Mouse (Mus musculus) C2C12 (cell line): ENCODE data around the gene Tspoap1. TPM values are rescaled to one million over a fixed set of nuclear protein-coding genes. Genes with fewer than 3 reads are reported as not detected.

Experiments used
- H3K27me3 ChIP-seq: one replicate; pipeline ENCODE4 v1.6.1; 2011; ENCODE audit not compliant: control insufficient read depth, insufficient read depth, insufficient read length
- H3K36me3 ChIP-seq: one replicate; pipeline ENCODE4 v1.6.1; 2011; ENCODE audit not compliant: control insufficient read depth, insufficient read depth
- H3K4me3 ChIP-seq: one replicate; pipeline ENCODE4 v1.5.1; 2011; ENCODE audit warnings: mild to moderate bottlenecking, control low read depth; ENCODE audit not compliant: poor library complexity, insufficient read depth, severe bottlenecking
- H3K79me2 ChIP-seq: one replicate; pipeline ENCODE4 v1.6.1; 2011; ENCODE audit not compliant: control insufficient read depth, insufficient read depth
- H3K79me3 ChIP-seq: one replicate; pipeline ENCODE4 v1.6.1; 2011; ENCODE audit warnings: low read depth, control low read depth
- H3ac ChIP-seq: one replicate; pipeline ENCODE3; 2011; ENCODE audit warnings: low read depth; ENCODE audit not compliant: control insufficient read depth, insufficient read length
- CEBPB ChIP-seq: IDR thresholded peaks from one replicate; pipeline ENCODE4 v1.6.1; 2011; ENCODE audit warnings: low read depth, mild to moderate bottlenecking, control low read depth, moderate library complexity
- CTCF ChIP-seq: IDR thresholded peaks from one replicate; pipeline ENCODE4 v1.5.1; 2011; ENCODE audit not compliant: control insufficient read depth, insufficient read depth, insufficient read length
- FOSL1 ChIP-seq: IDR thresholded peaks from one replicate; pipeline ENCODE4 v1.8.0; 2011; ENCODE audit warnings: mild to moderate bottlenecking, low read length; ENCODE audit not compliant: poor library complexity, insufficient read depth, severe bottlenecking
- MAX ChIP-seq: IDR thresholded peaks from one replicate; pipeline ENCODE4 v1.6.1; 2011; ENCODE audit warnings: mild to moderate bottlenecking, control low read depth
- MYOD1 ChIP-seq: IDR thresholded peaks from one replicate; pipeline ENCODE4 v1.6.1; 2011; ENCODE audit warnings: low read depth; ENCODE audit not compliant: control insufficient read depth, insufficient read length
- MYOG ChIP-seq: IDR thresholded peaks from one replicate; pipeline ENCODE4 v1.6.1; 2011; ENCODE audit not compliant: control insufficient read depth, insufficient read length; ENCODE audit errors: extremely low read depth
- USF1 ChIP-seq: IDR thresholded peaks from one replicate; pipeline ENCODE4 v1.6.1; 2011; ENCODE audit warnings: low read depth, mild to moderate bottlenecking, control low read depth, moderate library complexity
- polyA plus RNA-seq: library from polyadenylated mRNA; unstranded; fragments of >200 nt; fragmentation: generic; extraction: Trizol; gene quantifications from one replicate; pipeline ENCODE4 v1.2.1, GENCODE M21; 2012; ENCODE audit warnings: missing spikeins

Tspoap1 gene
- polyA plus RNA-seq, 1 experiment: not detected

DNA sequence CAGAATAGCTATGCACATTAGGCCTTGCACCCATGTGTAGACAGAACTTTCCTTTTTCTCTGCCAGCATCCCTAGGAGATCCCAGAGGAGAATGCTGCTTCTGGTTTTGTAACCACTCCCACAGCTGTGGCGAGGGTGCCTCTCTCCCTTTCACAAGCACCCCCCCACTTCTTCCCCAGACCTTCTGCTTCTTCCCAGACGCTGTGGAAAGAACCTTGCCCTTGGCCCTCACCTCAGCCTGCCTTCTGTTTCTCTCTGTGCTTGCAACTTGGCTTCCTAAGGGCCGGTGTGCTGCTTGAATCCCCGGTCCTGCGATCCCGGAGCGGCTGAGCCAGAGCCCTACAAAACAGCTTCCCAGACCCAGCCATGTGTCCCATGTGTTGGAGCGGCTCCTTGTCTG, 9.3 kb upstream of the Tspoap1 start:
- Histone ChIP-seq H3K4me3 (no peak overlapping the region), H3K79me3 (peaks cover 6% of the 10 kb centered on the region), H3K36me3 (no peaks in the 10 kb centered on the region), H3ac (no peak overlapping the region), H3K79me2 (peaks cover 7% of the 10 kb centered on the region), H3K27me3 (no peaks in the 10 kb centered on the region)
- TF ChIP-seq MYOD1 (no peak), MYOG (no peak), USF1 (no peak), MAX (no peak), CEBPB (no peak), FOSL1 (no peak), CTCF (no peak)

DNA sequence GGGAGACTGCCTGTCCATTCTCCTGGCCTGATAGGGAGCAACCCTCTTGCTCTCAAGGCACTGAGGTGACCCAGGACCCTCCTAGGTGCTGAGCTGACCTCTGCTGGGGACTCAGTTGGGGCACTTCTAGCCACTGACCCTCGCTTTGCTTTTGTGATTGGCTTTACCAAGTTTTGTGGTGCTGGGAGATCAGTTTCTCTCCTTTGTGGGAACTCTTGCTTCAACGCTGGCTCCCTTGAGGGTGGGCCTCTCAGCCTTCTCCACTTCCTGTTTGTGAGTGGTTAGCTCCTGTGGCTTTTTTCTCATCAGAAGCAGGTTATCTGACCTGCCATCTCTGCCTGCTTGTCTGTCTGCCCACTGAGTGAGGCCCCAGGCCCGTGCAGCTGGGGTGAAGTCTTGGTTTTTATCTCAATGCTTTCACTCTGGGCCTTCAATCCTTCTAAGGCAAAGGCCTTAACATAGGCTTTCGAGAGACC, 8.8 kb upstream of the Tspoap1 start:
- Histone ChIP-seq H3K27me3 (no peaks in the 10 kb centered on the region), H3K4me3 (no peak overlapping the region), H3ac (no peak overlapping the region), H3K36me3 (no peaks in the 10 kb centered on the region), H3K79me2 (peaks cover 12% of the 10 kb centered on the region), H3K79me3 (peaks cover 8% of the 10 kb centered on the region)
- TF ChIP-seq CEBPB: no peak
- no peak for TF ChIP-seq CTCF
- no peak for TF ChIP-seq FOSL1
- no peak for TF ChIP-seq MYOD1
- no peak for TF ChIP-seq USF1
- no peak for TF ChIP-seq MYOG
- TF ChIP-seq MAX: no peak

DNA sequence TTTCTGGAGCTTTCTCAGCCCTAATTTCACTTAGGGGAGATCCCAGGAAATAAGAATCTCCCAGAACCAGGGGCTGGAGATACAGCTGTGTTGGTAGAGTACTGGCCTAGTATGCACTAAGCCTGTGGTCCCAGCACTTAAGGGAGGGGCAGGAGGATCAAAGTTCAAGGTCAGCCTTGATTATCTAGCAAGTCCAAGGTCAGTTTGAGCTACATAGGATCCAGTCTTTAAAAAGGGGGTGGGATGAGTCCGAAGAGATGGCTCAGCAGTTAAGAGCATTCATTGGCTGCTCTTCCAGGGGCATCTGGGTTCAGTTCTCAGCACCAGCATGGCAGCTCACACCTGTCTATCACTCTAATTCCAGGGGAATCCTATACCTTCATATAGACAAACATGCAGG, 8.0 kb upstream of the Tspoap1 start:
- H3K79me3 ChIP-seq: peaks cover 15% of the 10 kb centered on the region
- no peak for TF ChIP-seq USF1
- no peak for TF ChIP-seq MAX
- TF ChIP-seq MYOG: no peak
- no peak for TF ChIP-seq CTCF
- no peak for TF ChIP-seq MYOD1
- TF ChIP-seq FOSL1: no peak
- no peak for TF ChIP-seq CEBPB
- no peak overlapping the region for H3K4me3 ChIP-seq
- H3ac ChIP-seq: no peak overlapping the region
- H3K36me3 ChIP-seq: peaks cover 7% of the 10 kb centered on the region
- H3K79me2 ChIP-seq: peaks cover 20% of the 10 kb centered on the region
- H3K27me3 ChIP-seq: no peaks in the 10 kb centered on the region

DNA sequence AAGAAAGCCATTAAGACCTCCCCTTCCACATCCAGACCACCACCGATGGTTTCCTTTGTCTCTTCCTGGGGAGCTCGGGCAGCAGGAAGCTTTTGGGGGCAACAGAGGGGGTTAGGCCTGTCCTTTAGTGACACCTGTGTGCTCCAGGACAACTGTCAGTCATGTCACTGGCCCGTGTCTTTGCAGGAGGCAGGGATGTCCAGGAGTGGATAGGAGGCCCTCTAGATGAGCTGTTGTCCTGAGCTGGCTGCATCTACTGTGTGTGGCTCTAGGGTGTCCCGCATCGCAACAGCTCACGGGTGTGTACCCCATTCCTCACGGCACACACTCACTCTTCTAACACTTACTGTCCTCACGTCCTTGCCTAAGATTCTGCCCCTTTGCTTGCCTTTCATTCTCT, 7.1 kb upstream of the Tspoap1 start:
- H3K79me2 ChIP-seq: peaks cover 21% of the 10 kb centered on the region
- H3K36me3 ChIP-seq: peaks cover 9% of the 10 kb centered on the region
- no peaks in the 10 kb centered on the region for H3K27me3 ChIP-seq
- TF ChIP-seq FOSL1 (no peak), MYOG (no peak), USF1 (no peak)
- H3ac ChIP-seq: no peak overlapping the region
- H3K79me3 ChIP-seq: peaks cover 15% of the 10 kb centered on the region
- H3K4me3 ChIP-seq: no peak overlapping the region

DNA sequence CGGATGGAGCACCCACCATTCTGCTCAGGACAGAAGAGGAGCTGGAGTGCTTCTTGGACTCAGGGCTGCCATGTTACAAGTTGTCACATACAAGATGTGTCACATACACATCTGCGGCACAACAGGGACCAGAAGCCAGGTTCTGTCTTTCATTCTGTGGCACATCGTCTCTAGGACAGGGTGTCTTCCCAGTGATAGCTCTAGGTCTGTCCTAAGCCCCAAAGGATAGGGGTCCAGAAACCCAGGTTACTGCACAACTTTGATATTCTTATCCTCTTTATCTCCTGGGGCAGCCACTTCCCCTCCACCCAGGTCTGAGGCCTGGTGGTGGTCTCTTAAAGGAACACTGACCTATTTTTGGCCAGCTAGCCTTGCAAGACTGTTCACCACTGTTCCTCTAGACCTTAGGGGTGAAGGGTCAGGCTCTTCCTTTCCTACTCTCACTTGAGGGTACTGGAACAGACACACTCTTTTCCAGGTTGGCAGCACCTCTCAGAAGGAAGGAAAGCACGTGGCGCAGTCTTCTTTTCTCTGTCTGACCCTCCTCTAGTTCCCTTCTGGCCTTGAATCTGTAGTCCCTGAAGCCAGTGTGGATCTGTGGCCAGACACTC, 6.3 kb upstream of the Tspoap1 start:
- no peaks in the 10 kb centered on the region for H3K27me3 ChIP-seq
- TF ChIP-seq FOSL1 (no peak), USF1 (no peak)
- no peak overlapping the region for H3K4me3 ChIP-seq
- no peak overlapping the region for H3ac ChIP-seq
- H3K79me2 ChIP-seq: peaks cover 21% of the 10 kb centered on the region
- H3K79me3 ChIP-seq: peaks cover 15% of the 10 kb centered on the region
- peaks cover 9% of the 10 kb centered on the region for H3K36me3 ChIP-seq

DNA sequence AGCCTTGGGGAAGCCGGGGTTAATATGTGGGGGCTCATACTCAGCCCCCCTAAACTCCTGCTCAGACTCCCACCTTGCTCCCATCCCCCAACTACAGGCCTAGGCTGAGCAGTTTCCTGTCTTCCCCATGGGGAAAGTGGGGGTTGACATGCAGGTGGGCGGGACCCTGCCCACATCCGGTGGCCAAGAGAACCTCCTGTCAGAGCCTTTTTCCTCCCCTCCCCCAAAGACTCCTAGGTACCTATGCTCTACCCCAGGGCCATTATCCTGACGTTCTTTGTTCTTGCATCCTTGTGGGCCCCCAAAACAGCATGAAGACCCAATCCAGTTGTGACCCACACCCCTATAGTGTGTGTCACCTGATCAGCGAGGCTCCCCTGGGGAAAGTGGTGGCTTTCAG, 5.7 kb upstream of the Tspoap1 start:
- Histone ChIP-seq H3K27me3 (no peaks in the 10 kb centered on the region), H3ac (no peak overlapping the region), H3K79me3 (peaks cover 15% of the 10 kb centered on the region), H3K4me3 (no peak overlapping the region), H3K36me3 (peaks cover 9% of the 10 kb centered on the region), H3K79me2 (peaks cover 21% of the 10 kb centered on the region)
- TF ChIP-seq FOSL1: no peak
- no peak for TF ChIP-seq CTCF
- TF ChIP-seq MAX: no peak
- TF ChIP-seq USF1: no peak
- TF ChIP-seq MYOD1: no peak
- no peak for TF ChIP-seq CEBPB
